In genomic region chr2:74655821-74656631, GRCm38 (mm10) we compare ENCODE assay signal across 9 mouse cellular contexts. TPM values are rescaled to one million over a fixed set of nuclear protein-coding genes. Genes with fewer than 3 reads are reported as not detected.
DNase-seq lines count a peak whose midpoint lies in the region; ATAC-seq and TF ChIP-seq lines count a peak whose summit lies in the region.
"Had no signal": no experiment of that assay in that cellular context is flagged by ENCODE, and none has a peak within 500 bp of the region (broad histone marks: within the 10 kb centered on the region; RNA-seq: fewer than 3 reads in every experiment).

No protein-coding gene starts in this region.

- H3K9ac ChIP-seq in liver, embryonic 11.5 days (ENCODE audit: low read depth, low read length) = no peak overlapping the region
- H3K9ac ChIP-seq in hindbrain, postnatal 0 days (replicated peaks; ENCODE audit: low read length) = no peak overlapping the region
- peak overlapping the region; percentile 39; the same call in 1 of the 2 replicates for H3K9ac ChIP-seq in midbrain, embryonic 13.5 days (replicated peaks)

- peak overlapping the region; percentile 63 for H3K4me2 ChIP-seq in liver, embryonic 11.5 days
- H3K4me2 ChIP-seq in hindbrain, postnatal 0 days (ENCODE audit: low read depth, low read length) = peak overlapping the region; percentile 46
- H3K4me2 ChIP-seq in midbrain, embryonic 13.5 days (replicated peaks) = peak overlapping the region; percentile 51

- peak overlapping the region; percentile 46 for H3K4me3 ChIP-seq in liver, embryonic 11.5 days (ENCODE audit: low read depth, low read length)
- peak overlapping the region; percentile 29 for H3K4me3 ChIP-seq in hindbrain, postnatal 0 days (ENCODE audit: low read length)
- H3K4me3 ChIP-seq in midbrain, embryonic 13.5 days (replicated peaks) = peak overlapping the region; percentile 39

- peaks cover 6% of the 10 kb centered on the region; the same call in 1 of the 2 replicates for H3K4me1 ChIP-seq in liver, embryonic 11.5 days (replicated peaks; ENCODE audit: control insufficient read depth, insufficient read depth, low read length)
- H3K4me1 ChIP-seq in hindbrain, postnatal 0 days (ENCODE audit: insufficient read depth, low read length) = no peaks in the 10 kb centered on the region
- H3K4me1 ChIP-seq in midbrain, embryonic 13.5 days (replicated peaks) = peaks cover 10% of the 10 kb centered on the region

- peak; percentile 48 for DNase-seq in liver, embryonic 11.5 days (ENCODE audit: low spot score)
- DNase-seq in liver = no peak
- peak; percentile 78 for DNase-seq in embryo, embryonic 11 days
- DNase-seq in hindbrain, postnatal 0 days (ENCODE audit: low spot score) = peak; percentile 57
- DNase-seq in layer of hippocampus, adult 18-20 months (ENCODE audit: low spot score in 2 of 2) = no peak
- no peak for DNase-seq in cerebellum, postnatal 4 days (ENCODE audit: low spot score in 2 of 2)
- DNase-seq in cerebellum, adult 9-10 months = no peak

- H3K9me3 ChIP-seq in liver, embryonic 11.5 days (ENCODE audit: control insufficient read depth, low read length) = no peaks in the 10 kb centered on the region
- no peaks in the 10 kb centered on the region for H3K9me3 ChIP-seq in hindbrain, postnatal 0 days (ENCODE audit: low read length)
- no peaks in the 10 kb centered on the region for H3K9me3 ChIP-seq in midbrain, embryonic 13.5 days

- H3K27me3 ChIP-seq in liver, embryonic 11.5 days (replicated peaks; ENCODE audit: control insufficient read depth, insufficient read depth, low read length) = peaks cover 91% of the 10 kb centered on the region
- peaks cover 86% of the 10 kb centered on the region for H3K27me3 ChIP-seq in hindbrain, postnatal 0 days (ENCODE audit: insufficient read depth, low read length)
- peaks cover 86% of the 10 kb centered on the region for H3K27me3 ChIP-seq in midbrain, embryonic 13.5 days

- no peak for ATAC-seq in liver, embryonic 11.5 days (replicated peaks; ENCODE audit: low FRiP score)
- ATAC-seq in hindbrain, postnatal 0 days = peak; percentile 58
- ATAC-seq in midbrain, embryonic 13.5 days = peak; percentile 20

- WGBS in liver, embryonic 11.5 days = 1% methylated on average over 68 of the region's 69 CpGs
- WGBS in hindbrain, postnatal 0 days = 2% methylated on average over 68 of the region's 69 CpGs
- WGBS in midbrain, embryonic 13.5 days = under 1% methylated on average over 67 of the region's 69 CpGs

- no peaks in the 10 kb centered on the region for H3K36me3 ChIP-seq in liver, embryonic 11.5 days (ENCODE audit: control insufficient read depth, insufficient read depth, low read length)
- H3K36me3 ChIP-seq in hindbrain, postnatal 0 days (ENCODE audit: insufficient read depth, low read length) = no peaks in the 10 kb centered on the region
- H3K36me3 ChIP-seq in midbrain, embryonic 13.5 days = no peaks in the 10 kb centered on the region

- H3K27ac ChIP-seq in liver, embryonic 11.5 days (ENCODE audit: low read depth, low read length) = no peak overlapping the region
- no peak overlapping the region for H3K27ac ChIP-seq in hindbrain, postnatal 0 days
- H3K27ac ChIP-seq in midbrain, embryonic 13.5 days = peak overlapping the region; percentile 44

- no peak for TF ChIP-seq CTCF in hindbrain, postnatal 0 days (IDR thresholded peaks at IDR 0.05; ENCODE audit: low read depth)

RNA-seq across cellular contexts. Expression of gene Evx2, which starts 3.3 kb away (rescaled TPM):
- polyA plus RNA-seq in liver, embryonic 11.5 days (2014; fragmentation: Nextera tagmentation; extraction: Ambion mirVana) = 0.12 TPM in 1 of 2 replicates, not detected in the other
- total RNA-seq in hindbrain, postnatal 0 days (2014; rRNA removed) = 4.3 and 9.6 TPM in 2 replicates
- 0.39 and 0.55 TPM in 2 replicates for polyA plus RNA-seq in hindbrain, postnatal 0 days (2015; fragmentation: Nextera tagmentation; extraction: Ambion mirVana)
- polyA plus RNA-seq in midbrain, embryonic 13.5 days (2015; fragmentation: Nextera tagmentation; extraction: Ambion mirVana) = 0.62 and 0.89 TPM in 2 replicates
- total RNA-seq in layer of hippocampus, adult 18-20 months (2021) = not detected
- total RNA-seq: adrenal gland, postnatal 36 days had no signal

RNA-seq across cellular contexts. Expression of gene Hoxd13, which starts 12.1 kb away (rescaled TPM):
- polyA plus RNA-seq in liver, embryonic 11.5 days (2014; fragmentation: Nextera tagmentation; extraction: Ambion mirVana) = 0.06 and 0.45 TPM in 2 replicates
- total RNA-seq in hindbrain, postnatal 0 days (2014; rRNA removed) = 0.21 TPM in 1 of 2 replicates, not detected in the other
- 0.09 TPM in 1 of 2 replicates, not detected in the other for polyA plus RNA-seq in hindbrain, postnatal 0 days (2015; fragmentation: Nextera tagmentation; extraction: Ambion mirVana)
- not detected in 2 replicates for polyA plus RNA-seq in midbrain, embryonic 13.5 days (2015; fragmentation: Nextera tagmentation; extraction: Ambion mirVana)
- not detected for total RNA-seq in layer of hippocampus, adult 18-20 months (2021)
- total RNA-seq: adrenal gland, postnatal 36 days had no signal

RNA-seq across cellular contexts. Expression of gene Hoxd12, which starts 18.8 kb away (rescaled TPM):
- 0.12 and 0.49 TPM in 2 replicates for polyA plus RNA-seq in liver, embryonic 11.5 days (2014; fragmentation: Nextera tagmentation; extraction: Ambion mirVana)
- not detected in 2 replicates for total RNA-seq in hindbrain, postnatal 0 days (2014; rRNA removed)
- polyA plus RNA-seq in hindbrain, postnatal 0 days (2015; fragmentation: Nextera tagmentation; extraction: Ambion mirVana) = not detected in 2 replicates
- not detected in 2 replicates for polyA plus RNA-seq in midbrain, embryonic 13.5 days (2015; fragmentation: Nextera tagmentation; extraction: Ambion mirVana)
- not detected for total RNA-seq in layer of hippocampus, adult 18-20 months (2021)
- total RNA-seq: adrenal gland, postnatal 36 days had no signal

RNA-seq across cellular contexts. Expression of gene Hoxd11, which starts 23.3 kb away (rescaled TPM):
- 0.14 and 0.44 TPM in 2 replicates for polyA plus RNA-seq in liver, embryonic 11.5 days (2014; fragmentation: Nextera tagmentation; extraction: Ambion mirVana)
- not detected in 2 replicates for total RNA-seq in hindbrain, postnatal 0 days (2014; rRNA removed)
- polyA plus RNA-seq in hindbrain, postnatal 0 days (2015; fragmentation: Nextera tagmentation; extraction: Ambion mirVana) = not detected in 2 replicates
- not detected in 2 replicates for polyA plus RNA-seq in midbrain, embryonic 13.5 days (2015; fragmentation: Nextera tagmentation; extraction: Ambion mirVana)
- total RNA-seq in layer of hippocampus, adult 18-20 months (2021) = not detected
- total RNA-seq: adrenal gland, postnatal 36 days had no signal

RNA-seq across cellular contexts. Expression of gene Hoxd10, which starts 35.7 kb away (rescaled TPM):
- 0.09 and 0.30 TPM in 2 replicates for polyA plus RNA-seq in liver, embryonic 11.5 days (2014; fragmentation: Nextera tagmentation; extraction: Ambion mirVana)
- not detected in 2 replicates for total RNA-seq in hindbrain, postnatal 0 days (2014; rRNA removed)
- polyA plus RNA-seq in hindbrain, postnatal 0 days (2015; fragmentation: Nextera tagmentation; extraction: Ambion mirVana) = not detected in 2 replicates
- polyA plus RNA-seq in midbrain, embryonic 13.5 days (2015; fragmentation: Nextera tagmentation; extraction: Ambion mirVana) = not detected in 2 replicates
- total RNA-seq in layer of hippocampus, adult 18-20 months (2021) = not detected
- total RNA-seq: adrenal gland, postnatal 36 days had no signal

Comparison
In these comparisons a context has a peak if more than half of its experiments do, and no peak if none do; other contexts are left out.
1. DNase-seq: peak in liver, embryonic 11.5 days (single experiment), embryo, embryonic 11 days (single experiment) and hindbrain, postnatal 0 days (single experiment); none in liver (single experiment), layer of hippocampus, adult 18-20 months (0 of 2), cerebellum, postnatal 4 days (0 of 2) and cerebellum, adult 9-10 months (single experiment).
2. Peak in every context shown above with its lines, with median percentiles within 50 percentile points of each other: H3K4me2 ChIP-seq and H3K4me3 ChIP-seq.